Mouse (Mus musculus) layer of hippocampus, postnatal 14 days (tissue): ENCODE results near the gene Kiz. TPM values are rescaled to one million over a fixed set of nuclear protein-coding genes. Genes with fewer than 3 reads are reported as not detected.

Experiments
- DNase-seq, 2 experiments: peaks; one replicate each; pipeline ENCODE4 v3.0.0; 2021 to 2022; ENCODE audit warnings: low spot score in 2 of 2, mixed read lengths in 1 of 2
- long read RNA-seq, 2 experiments: library from polyadenylated mRNA; stranded (forward); transcript quantifications; one replicate each; pipeline ENCODE4 v2.0.0; 2021
- total RNA-seq, 2 experiments: library from RNA; stranded (reverse); gene quantifications; 2 replicates each; pipeline ENCODE4 v1.2.3; 2021

Gene Kiz
- 10 to 100 TPM; 15.7 to 16.6 TPM for total RNA-seq
- long read RNA-seq, experiment 1, transcript Kiz-201 (14 exons, 2,183 nt), result major isoform, 17 of 22 reads
- long read RNA-seq, experiment 1, partial matches to known transcripts, result 2 of 22 reads
- long read RNA-seq, experiment 1, other reads (novel, unspliced or antisense), result 3 of 22 reads
- long read RNA-seq, experiment 2, transcript Kiz-201 (14 exons, 2,183 nt), result major isoform, 32 of 36 reads
- long read RNA-seq, experiment 2, partial matches to known transcripts, result 2 of 36 reads
- long read RNA-seq, experiment 2, other reads (novel, unspliced or antisense), result 2 of 36 reads

DNA sequence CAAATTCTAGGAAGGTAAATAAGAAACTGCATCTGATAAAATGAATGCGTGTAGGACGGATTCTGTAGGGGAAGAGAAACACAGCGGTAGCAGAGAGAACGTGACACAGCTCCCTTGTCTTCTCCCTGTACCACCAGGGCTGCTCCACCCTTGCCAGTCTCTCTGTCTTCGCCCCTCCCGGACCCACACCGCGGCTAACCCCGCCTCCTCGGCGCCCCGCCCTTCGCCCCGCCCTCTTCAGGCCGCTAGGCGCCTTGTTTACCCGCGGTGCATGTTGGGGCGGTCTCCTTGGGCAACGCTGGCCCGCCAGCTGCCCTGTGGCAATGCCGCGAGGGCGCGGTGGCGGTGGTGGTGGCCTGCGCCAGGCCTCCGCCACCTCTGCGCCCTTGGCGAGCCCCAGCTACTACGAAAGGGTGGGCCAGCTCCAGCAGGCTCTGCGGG lies at the start of gene Kiz:
TSS of gene Kiz (plus strand) at position 266 of the 441 bp plus-strand sequence.
- DNase-seq, result peak; percentile 83 to 89

DNA sequence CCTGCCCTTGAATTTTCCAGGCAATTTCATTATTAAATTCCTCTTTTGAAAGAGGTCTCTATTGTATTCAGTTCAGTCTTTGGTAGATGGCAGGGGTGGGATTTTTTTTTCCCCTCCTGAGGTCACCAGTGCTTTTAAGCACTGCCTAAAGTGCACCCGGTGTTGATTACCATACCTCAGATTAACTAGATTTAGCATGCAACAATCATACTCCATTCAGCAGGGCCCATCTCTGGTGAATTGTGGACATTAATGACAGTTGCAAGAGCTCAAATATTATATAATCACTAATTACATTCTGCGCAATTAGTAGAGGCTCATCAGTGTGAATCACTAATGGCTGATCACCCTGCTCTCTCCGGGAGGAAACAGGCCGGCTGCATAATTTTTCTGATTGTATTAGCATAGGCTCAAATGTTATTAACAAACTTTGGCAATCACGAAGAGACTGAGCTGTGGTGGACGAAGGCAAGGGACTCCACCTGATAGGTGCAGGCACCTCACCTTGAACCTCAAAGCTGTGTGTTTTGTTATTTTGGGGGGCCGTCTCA lies 45.9 kb upstream of the Kiz start:
- DNase-seq, result no peak

DNA sequence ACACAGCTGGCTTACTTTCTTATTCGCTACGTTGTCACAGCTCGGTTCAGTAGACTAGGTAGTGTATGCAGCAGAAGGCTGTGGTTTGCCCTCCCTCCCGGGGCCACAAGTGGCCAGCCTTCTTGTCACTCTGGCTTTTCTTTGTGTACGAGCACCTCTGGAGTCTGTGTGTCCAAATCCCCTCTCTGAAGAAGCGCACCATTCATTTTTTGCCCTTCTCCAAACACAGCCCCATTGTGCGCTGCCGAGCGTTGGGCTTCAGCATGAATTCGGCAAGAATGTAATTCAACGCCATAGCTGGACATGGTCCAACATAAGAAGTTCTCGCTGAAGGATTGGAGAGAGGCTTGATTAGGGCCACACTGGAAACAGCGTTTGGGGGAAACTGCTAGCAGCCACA lies 45.0 kb upstream of the Kiz start:
- DNase-seq, result no peak

DNA sequence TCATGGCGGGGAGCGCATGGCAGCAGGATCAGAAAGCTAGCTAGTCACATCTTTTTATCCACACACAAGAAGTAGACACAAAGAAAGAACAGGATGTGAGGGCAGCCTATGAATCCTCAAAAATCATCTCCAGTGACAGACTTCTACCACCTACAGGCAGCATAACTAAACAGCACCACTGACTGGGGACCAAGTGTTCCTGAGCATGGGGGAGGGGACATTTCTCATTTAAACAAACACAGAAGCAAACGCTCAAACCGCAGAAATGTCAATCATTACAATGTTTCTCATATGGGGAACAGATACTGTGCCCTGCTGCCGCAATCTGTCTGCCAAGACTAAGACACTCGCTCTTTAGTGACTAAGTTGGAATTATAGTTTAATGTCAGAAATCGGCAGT lies 40.7 kb upstream of the Kiz start:
- peak; percentile 11 to 63 for DNase-seq

DNA sequence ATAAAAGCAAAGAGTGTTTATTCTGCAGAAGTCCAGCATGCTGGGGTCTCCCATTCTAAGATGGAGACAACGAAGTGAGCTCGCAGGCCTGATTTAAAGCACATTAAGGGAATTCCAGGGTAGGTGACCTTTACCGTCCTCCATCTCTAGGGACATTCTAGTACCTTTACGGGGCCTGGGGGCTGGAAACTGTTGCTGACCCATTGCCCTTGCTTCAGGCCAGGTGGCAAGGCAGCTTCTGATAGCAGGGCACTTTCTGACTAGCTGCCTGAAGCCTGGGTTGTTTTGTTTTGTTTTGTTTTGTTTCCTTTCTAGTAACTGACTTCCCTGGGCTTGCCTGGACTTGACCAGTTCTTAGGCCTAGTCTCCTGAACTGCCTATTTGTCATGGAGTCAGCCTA lies 36.6 kb upstream of the Kiz start:
- DNase-seq, result no peak

DNA sequence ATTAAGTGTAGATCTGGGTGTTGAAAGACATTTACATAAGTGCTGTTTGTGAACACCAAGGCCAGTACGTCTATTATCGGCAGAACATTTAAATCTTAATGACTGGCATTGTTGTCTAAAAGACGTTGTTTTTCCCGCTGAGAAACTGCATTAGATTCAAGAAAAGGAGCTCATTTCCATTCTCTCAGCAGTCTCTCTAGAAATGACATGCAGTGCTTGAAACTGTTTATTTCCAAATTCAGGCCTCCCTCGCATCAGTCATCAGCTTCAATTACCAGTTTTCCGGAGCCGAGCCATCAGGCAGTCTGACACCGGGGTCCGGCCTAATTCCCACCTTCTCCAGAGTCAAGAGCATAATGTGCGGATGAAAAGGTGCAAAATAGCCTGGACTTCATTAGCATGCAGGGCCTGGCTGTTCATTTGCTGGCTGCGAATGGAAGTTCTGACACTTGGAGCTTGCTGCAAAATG lies 32.1 kb upstream of the Kiz start:
- DNase-seq, result no peak

DNA sequence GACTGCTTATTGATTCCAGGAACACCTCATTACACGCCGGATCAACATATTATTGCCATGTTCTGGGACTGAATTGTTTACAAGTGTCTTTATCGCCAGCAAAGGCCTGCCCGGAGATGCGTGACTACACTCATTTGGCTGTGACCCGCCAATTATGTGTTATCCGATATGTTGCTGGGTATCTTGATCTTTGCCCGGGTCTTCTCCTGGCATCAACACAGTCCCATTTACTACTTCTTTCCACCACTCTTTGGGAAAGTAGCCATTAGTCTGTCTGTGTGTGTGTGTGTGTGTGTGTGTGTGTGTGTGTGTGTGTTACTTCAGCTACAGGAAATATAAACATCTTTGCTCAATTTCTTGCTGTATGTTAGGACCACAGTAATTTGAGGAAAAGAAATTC lies 31.6 kb upstream of the Kiz start:
- no peak for DNase-seq

DNA sequence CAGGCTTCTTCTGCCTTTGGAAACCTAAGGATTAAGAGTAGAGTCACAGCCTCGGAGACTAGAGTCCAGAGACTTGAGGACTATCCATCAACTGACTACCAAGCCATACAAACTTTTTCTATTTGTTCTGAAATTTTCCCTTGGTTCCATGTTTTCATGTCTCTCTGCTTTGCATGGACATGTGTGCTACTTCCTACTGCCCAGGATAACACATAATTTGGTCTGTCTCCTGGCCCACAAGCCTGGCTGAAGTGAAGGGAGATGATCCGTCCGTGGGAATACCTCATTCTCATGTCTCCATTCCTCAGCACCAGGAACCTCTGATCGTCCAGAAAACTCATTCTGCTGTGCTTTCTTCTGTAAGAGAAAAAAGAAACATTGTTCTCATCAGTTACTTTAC lies 27.7 kb upstream of the Kiz start:
- no peak for DNase-seq

DNA sequence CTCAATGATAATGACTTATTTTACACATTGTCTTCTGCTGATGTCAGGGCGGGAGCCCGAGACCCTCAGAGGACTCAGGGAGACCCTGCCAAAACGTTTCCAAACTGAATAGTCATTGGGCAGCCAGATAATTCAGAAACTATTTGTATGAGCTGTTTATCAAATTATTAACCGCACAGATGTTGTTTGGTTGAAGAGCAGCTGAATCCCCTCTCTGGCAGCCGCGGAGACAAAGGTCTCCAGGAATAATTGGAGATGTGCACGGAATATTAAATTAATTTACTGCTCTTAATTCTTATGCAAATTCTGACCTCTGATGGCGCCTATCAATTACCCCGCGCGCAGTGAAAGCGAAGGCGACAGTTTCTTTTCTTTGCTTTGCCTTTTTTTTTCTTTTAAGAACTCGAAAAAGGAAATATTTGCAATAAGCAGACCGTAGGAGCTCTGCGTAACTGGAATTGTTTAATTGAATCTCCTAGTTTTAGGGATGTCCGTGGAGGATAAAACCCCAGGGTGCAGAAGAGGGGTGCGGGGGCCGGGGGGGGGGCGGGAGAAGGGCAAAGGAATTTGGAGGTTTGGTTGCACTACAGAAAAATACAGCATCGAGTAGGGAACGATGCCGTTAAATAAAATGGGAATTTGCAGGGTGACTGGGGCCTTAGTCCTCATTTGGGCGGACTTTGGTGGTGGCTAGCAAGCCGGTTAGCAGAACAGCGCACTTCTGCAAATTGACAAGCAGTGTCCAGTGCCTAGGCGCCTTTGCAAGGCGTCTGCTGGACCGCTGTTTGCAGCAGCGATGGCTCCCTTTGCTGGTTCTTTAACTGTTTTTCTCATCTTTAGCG lies 22.2 kb upstream of the Kiz start:
- DNase-seq, result no peak

DNA sequence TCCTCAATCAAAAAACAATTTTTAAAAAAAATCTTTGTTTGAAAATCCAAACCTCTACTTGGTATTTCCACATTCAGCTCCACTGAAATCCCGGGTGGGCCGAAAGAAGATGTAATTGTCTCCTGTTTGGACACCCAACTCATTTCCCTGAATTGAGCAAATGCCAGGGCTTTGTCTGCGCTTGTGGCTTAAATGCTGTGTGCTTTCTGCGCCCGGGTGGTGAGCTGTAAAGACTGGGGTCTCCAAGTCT lies 21.7 kb upstream of the Kiz start:
- no peak for DNase-seq

DNA sequence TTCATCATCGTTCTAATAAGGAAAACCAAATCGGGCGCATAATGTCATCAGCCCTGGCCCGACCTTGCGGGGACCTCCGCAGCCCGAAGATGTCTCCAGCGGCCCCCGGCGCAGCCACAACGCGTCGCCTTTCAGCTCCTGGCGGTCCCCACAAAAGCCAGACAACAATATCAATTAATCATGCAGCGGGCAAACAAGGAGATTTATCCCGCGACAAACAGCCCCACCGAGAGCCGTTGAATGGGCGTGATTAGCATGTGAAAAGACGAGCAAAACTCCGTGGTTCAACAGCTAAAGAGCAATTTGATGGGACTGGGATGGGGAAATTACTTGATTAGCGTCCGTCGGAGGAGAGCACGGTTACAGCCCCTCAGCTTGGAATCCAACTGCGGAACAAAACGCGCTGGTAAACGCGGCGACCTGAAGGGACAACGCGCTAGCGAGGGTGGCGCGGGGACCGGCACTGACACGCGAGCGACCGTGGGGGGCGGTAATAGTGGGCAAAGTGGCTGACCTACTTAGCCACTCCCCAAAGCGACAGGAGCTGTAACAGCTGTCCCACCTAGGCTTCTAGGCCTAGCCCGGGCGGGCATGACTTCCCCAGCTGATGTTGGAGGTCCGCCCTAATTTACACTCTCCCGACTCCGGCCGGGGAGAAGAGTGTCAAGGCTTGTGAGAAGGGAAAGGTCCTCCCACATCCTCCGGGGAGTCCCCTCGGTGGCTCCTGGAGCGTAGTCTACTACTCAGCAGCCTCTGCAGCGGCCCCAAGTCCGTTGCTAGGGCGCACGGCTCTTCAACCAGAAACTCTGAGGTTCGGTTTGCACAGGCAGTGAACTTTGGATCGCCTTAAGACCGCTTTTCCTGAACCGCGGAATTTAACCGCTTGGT lies 21.1 kb upstream of the Kiz start:
- DNase-seq, result peak in 1 of 2 experiments; percentile 41

DNA sequence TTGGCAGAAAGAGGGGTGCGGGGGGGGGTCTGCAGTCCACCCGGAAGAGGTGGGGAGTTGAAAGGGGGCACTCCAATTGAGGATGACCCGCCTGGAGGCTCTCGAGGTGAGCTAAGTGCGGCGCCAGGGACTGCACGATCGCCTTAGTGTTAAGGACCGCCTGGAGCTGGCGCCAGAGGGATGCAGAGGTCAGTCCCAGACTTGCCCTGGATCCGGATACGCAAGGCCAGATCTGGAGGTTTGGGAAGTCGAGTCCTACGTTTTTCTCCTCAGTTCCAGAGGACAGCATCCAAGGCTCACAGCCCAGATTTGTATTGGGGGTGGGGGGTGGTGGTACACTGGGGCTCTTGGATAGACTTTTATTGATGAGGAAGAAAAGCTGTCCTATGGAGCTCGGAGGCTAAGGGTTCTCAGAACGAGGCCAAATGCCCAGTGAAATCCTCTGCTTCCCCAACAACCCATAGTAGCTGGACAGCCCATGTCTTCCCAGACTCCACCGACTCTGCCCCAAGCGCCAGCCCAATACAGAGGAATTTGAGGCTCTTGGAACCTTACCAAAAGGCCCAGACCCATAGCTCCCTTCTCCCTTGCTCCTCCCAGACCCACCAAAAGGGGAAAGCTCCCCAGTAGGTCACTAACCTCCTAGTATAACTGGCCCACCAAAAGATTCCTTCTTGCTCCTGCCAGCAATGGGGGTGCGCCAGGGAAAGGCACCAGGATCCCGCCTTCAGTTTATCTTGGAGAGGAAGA lies 20.2 kb upstream of the Kiz start:
- DNase-seq, result no peak

DNA sequence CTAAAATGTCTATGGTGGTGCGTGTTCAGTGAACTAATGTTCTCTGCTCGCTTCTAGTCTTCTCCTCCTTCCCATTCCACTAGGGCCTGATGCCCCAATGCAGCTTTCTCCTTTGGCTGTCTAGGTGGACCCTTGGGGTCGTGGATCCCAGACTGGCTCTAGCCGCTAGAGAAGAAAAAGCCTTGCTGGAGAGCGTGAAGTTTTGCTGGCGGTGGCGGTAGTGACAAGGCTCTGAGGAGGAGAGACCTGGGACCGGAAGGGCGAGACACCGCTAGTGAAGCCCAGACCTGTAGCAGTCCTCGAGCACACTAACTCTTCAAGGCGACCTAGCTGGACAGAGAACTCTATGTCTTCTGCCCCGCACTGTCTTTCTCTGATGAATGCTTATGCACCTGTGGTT lies 19.4 kb upstream of the Kiz start:
- DNase-seq, result no peak

DNA sequence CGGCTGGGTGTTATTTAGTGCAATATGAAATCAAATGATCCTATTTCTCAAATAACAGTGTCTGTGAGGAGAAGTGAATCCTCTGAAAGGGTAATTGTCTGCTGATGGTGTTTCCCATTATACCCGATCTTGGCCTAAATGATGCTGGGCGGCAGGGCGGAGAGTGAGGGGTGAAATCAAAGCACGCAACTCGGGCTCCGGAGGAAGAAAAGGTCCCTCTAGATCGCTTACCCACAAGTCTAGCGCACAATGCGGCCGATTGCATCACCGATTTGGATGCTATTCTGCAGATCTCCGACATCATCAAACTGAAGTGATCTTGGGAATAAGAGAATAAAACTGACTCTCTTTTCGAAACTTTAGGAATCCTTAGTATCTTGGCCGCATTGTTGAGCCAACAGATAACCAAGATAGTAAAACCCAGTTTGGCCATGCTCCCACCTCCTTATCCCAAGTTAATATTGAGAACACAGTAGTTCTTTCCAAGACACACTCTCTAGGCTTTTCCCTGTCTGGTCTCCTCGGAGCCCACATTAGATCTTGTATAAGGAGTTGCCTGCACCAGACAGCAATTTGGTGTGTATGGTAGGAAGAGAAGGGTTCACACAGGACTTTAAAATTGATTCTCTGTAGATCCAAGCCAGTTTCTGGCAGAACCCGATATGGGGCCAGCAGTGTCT lies 18.7 kb upstream of the Kiz start:
- no peak for DNase-seq

DNA sequence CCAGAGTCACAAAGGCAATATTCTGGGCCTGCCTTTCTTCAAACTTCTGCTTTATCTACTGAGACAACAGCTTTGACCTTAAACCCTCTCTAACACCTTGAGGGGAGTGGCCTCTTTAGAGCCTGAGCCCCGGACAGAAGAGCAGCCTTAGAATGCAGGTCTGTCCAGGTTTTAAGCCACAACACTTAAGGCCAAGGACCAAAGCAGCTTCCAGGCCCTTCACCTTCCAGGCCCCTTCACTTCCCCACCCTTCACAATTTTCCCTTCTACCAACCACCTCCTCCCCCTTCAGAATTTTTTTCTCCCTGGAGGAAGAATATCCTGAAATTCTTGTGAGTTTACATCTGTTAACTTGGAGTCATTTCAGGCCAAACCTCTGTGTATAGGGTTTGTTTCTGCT lies 18.0 kb upstream of the Kiz start:
- no peak for DNase-seq

DNA sequence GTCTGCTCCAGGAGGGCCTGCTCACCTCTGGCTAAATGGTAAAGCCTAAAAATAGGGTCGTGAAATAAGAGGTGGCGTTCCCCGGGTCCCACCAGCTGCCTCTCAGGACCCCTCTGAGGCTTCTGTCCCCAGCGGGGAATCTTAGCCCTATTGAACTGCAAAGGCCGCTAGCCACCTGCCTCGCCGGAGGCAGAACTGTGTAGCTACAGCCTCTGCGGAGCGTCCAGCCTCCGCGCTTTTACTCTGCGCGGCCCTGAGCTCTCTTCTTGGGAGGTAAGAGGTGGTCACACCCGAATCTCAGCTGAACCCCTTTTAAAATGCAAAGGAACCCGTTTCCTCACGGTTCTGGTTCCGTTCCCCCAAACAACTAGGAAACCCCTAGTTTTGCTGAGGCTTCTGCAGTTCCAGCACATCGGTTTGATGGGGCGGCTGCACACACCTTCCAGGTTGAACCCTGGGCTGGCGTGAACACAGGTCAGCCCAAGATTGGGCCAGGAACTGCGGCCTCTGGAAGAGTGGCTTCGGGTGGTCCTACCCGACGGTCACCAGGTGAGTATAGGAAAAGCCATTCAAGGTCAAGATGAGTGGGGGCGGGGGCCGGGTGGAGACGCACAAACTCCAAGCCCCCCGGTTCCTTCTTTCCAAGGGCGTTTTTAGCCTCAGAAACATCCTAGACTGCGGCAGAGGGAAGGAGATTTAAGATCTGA lies 16.9 kb upstream of the Kiz start:
- DNase-seq, result no peak

DNA sequence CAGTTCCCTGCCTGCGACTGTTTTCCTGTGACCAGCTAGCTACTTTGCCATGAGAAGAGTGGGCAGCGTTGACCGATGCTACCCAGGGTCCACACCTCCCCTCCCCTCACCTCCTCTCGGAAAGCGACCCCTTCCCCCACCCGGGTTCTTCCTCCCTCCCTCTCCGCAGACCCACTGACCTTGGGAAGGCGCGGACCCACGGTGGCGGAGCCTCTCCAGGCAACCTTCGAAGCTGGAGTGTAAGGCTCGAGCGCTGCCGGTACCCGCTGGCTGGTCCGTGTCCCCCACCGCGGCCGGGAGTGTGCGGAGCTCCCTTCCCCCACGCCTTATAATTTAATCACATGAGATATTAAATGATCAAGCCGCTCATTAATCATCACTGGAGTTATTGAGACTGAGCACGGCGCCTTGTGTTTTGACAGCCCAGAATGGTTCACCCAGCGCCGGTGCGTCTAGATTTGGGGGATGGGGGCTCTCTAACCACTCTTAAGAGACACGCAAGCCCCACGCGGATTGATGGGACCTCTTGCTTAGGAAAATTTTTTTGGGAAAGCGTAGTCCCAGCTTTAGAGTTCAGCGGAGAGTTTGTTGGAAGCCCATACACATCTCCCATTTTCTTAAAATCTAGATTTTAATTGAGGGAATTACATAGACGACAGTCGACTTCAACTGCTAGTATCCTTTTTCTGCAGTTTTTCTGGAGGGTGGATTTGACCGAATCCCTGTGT lies 16.2 kb upstream of the Kiz start:
- no peak for DNase-seq

DNA sequence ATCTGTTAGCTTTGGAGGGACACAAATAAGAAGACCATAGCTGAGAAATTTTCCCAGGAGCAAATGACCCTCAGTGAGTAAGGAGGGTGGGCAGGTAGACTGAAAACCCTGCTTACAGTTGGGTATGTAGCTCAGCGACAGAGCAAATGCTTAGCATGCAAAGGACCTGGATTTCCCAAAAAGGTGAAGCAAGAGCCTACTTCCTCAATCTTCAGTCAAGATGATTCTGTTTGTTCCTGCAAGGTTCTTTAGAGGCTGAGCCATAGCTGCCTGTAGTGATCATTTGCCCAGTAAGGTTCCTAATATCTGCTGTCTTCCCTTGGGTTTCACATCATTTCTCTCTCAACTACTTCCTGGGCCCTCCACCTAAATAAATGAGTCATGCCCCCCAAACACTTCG lies 7.8 kb upstream of the Kiz start:
- DNase-seq, result no peak

DNA sequence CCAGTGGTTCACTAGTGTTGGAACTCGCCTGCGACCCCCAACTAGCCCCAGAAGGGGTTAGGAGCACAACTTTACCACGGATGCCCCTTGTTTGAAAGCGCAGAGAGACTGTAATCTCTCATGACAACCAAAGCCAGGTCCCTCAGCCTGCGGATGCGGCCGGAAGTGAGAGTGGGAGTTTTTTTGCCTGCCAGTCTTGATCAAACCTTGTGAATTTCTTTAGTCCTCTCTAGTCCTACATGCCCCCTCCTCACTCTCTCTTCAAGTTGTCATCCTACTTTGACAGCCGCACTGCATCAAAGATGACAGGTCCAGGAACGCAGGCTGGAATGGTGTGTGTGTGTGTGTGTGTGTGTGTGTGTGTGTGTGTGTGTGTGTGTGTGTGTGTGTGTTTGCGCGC lies 456 bp downstream of the Kiz start:
- no peak for DNase-seq
